In the genomic region with DNA sequence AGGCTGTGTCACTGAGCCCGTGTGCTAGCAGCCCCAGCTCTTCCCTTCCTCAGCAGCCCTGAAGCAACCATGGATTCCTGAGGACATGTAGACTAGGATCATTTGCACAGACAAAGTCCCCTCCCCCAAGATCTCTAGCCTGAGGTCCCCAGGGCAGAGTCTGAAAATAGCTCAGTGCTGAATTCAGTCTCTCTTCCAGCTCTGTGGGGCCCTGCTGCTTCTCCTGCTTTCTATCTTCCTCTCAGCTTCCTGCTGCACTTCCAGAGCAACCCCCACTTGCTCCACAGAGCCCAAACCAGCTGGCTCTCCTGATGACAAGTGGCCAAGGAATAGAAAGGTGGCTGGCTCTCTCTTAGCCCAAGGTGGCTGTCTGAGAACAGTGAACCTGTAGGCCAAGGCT, we compare ENCODE assay signal across 8 mouse cellular contexts.
DNase-seq lines count a peak whose midpoint lies in the region; ATAC-seq and TF ChIP-seq lines count a peak whose summit lies in the region.

No protein-coding gene starts in this region.

- TF ChIP-seq POLR2A in lung, adult 2 months (IDR thresholded peaks at IDR 0.05; ENCODE audit: borderline replicate concordance, extremely low read depth, low read depth, low read length), result no peak

- DNase-seq in lung, embryonic 14.5 days, result peak; percentile 28
- no peak for DNase-seq in lung, adult 2 months
- DNase-seq in skeletal muscle tissue, adult 2 months (ENCODE audit: low read depth, low spot score), result peak; percentile 38
- DNase-seq in left cerebral cortex, adult 9 months (ENCODE audit: low spot score in 2 of 2), result no peak
- DNase-seq in right cerebral cortex, postnatal 10 days (ENCODE audit: low spot score in 2 of 2), result no peak
- no peak for DNase-seq in Muller cell, postnatal 12 days (ENCODE audit: inconsistent ontology term)

- 21% methylated on average over 1 of the region's 1 CpGs for WGBS in lung, embryonic 14.5 days
- 48% methylated on average over 1 of the region's 1 CpGs for WGBS in lung, adult 2 months
- WGBS in embryonic facial prominence, embryonic 15.5 days, result 4% methylated on average over 1 of the region's 1 CpGs
- WGBS in hindbrain, embryonic 16.5 days, result 17% methylated on average over 1 of the region's 1 CpGs

- H3K27me3 ChIP-seq in lung, embryonic 14.5 days (ENCODE audit: insufficient read depth, low read length), result no peaks in the 10 kb centered on the region
- no peaks in the 10 kb centered on the region for H3K27me3 ChIP-seq in embryonic facial prominence, embryonic 15.5 days
- no peaks in the 10 kb centered on the region for H3K27me3 ChIP-seq in hindbrain, embryonic 16.5 days (replicated peaks; ENCODE audit: control insufficient read depth, insufficient read depth, low read length)

- H3K4me2 ChIP-seq in lung, embryonic 14.5 days, result no peak overlapping the region
- H3K4me2 ChIP-seq in embryonic facial prominence, embryonic 15.5 days (replicated peaks), result no peak overlapping the region
- 0 out of 2 replicates have a peak overlapping the region, but pooled peaks have one; percentile 1 for H3K4me2 ChIP-seq in hindbrain, embryonic 16.5 days (ENCODE audit: low read length)

- ATAC-seq in lung, embryonic 14.5 days (ENCODE audit: insufficient read depth), result no peak
- ATAC-seq in embryonic facial prominence, embryonic 15.5 days (ENCODE audit: insufficient number of reproducible peaks, low FRiP score, low TSS enrichment, low read depth), result 0 out of 2 replicates have a peak, but pooled peaks have one; percentile 16
- ATAC-seq in hindbrain, embryonic 16.5 days, result 0 out of 2 replicates have a peak, but pooled peaks have one; percentile 21

- peaks cover 14% of the 10 kb centered on the region for H3K4me1 ChIP-seq in lung, embryonic 14.5 days (ENCODE audit: insufficient read depth)
- H3K4me1 ChIP-seq in lung, adult 2 months (ENCODE audit: control insufficient read depth, insufficient read depth, low read length), result no peaks in the 10 kb centered on the region
- H3K4me1 ChIP-seq in embryonic facial prominence, embryonic 15.5 days, result peaks cover 18% of the 10 kb centered on the region
- peaks cover 29% of the 10 kb centered on the region for H3K4me1 ChIP-seq in hindbrain, embryonic 16.5 days (ENCODE audit: control insufficient read depth, insufficient read depth, low read depth, low read length)

- no peaks in the 10 kb centered on the region for H3K36me3 ChIP-seq in lung, embryonic 14.5 days (ENCODE audit: insufficient read depth)
- H3K36me3 ChIP-seq in embryonic facial prominence, embryonic 15.5 days, result no peaks in the 10 kb centered on the region
- no peaks in the 10 kb centered on the region; the same call in 1 of the 2 replicates for H3K36me3 ChIP-seq in hindbrain, embryonic 16.5 days (ENCODE audit: control insufficient read depth, insufficient read depth, low read length)

- H3K27ac ChIP-seq in lung, embryonic 14.5 days (ENCODE audit: low read depth), result peak overlapping the region; percentile 58
- peak overlapping the region; percentile 51; the same call in 1 of the 2 replicates for H3K27ac ChIP-seq in embryonic facial prominence, embryonic 15.5 days (replicated peaks)
- H3K27ac ChIP-seq in hindbrain, embryonic 16.5 days (ENCODE audit: low read depth, low read length), result peak overlapping the region; percentile 53

- peak overlapping the region; percentile 16; the same call in 1 of the 2 replicates for H3K9ac ChIP-seq in lung, embryonic 14.5 days
- H3K9ac ChIP-seq in embryonic facial prominence, embryonic 15.5 days, result 0 out of 2 replicates have a peak overlapping the region, but pooled peaks have one; percentile 29
- 0 out of 2 replicates have a peak overlapping the region, but pooled peaks have one; percentile 18 for H3K9ac ChIP-seq in hindbrain, embryonic 16.5 days (ENCODE audit: low read depth, low read length)

- H3K4me3 ChIP-seq in lung, embryonic 14.5 days (ENCODE audit: low read depth, low read length), result no peak overlapping the region
- H3K4me3 ChIP-seq in lung, adult 2 months (replicated peaks; ENCODE audit: extremely low read depth, low read depth, low read length), result no peak overlapping the region
- H3K4me3 ChIP-seq in embryonic facial prominence, embryonic 15.5 days (replicated peaks), result no peak overlapping the region
- H3K4me3 ChIP-seq in hindbrain, embryonic 16.5 days (ENCODE audit: low read length), result no peak overlapping the region

- no peaks in the 10 kb centered on the region for H3K9me3 ChIP-seq in lung, embryonic 14.5 days (ENCODE audit: low read depth, low read length)
- no peaks in the 10 kb centered on the region for H3K9me3 ChIP-seq in embryonic facial prominence, embryonic 15.5 days (replicated peaks)
- no peaks in the 10 kb centered on the region for H3K9me3 ChIP-seq in hindbrain, embryonic 16.5 days (ENCODE audit: control insufficient read depth, low read length)

- no peak for TF ChIP-seq CTCF in lung, embryonic 14.5 days (IDR thresholded peaks at IDR 0.05; ENCODE audit: low read depth)
- TF ChIP-seq CTCF in lung, adult 2 months (IDR thresholded peaks at IDR 0.05; ENCODE audit: insufficient read depth, low read length), result no peak

Comparison
In these comparisons a context has a peak if more than half of its experiments do, and no peak if none do; other contexts are left out.
1. DNase-seq: peak in lung, embryonic 14.5 days (single experiment) and skeletal muscle tissue, adult 2 months (single experiment); none in lung, adult 2 months (single experiment), left cerebral cortex, adult 9 months (0 of 2), right cerebral cortex, postnatal 10 days (0 of 2) and Muller cell, postnatal 12 days (single experiment).
2. Peak in every context shown above with its lines, with median percentiles within 50 percentile points of each other: H3K27ac ChIP-seq and H3K9ac ChIP-seq.